Mouse (Mus musculus) liver, embryonic 13.5 days (tissue): ENCODE data around the gene Idua. TPM values are rescaled to one million over a fixed set of nuclear protein-coding genes. Genes with fewer than 3 reads are reported as not detected.

ENCODE experiments used
- ATAC-seq: fragments of 200-750 bp; cut with Nextera tagmentation; 2 replicates; pipeline ENCODE4 v1.8.0; 2017; ENCODE audit warnings: low read depth, mild to moderate bottlenecking, moderate number of reproducible peaks, moderate library complexity
- DNase-seq: peaks from one replicate; pipeline ENCODE4 v3.0.0; 2022
- H3K27ac ChIP-seq: fragments of 300-500 bp; sonication (generic); 2 replicates; pipeline ENCODE4 v1.5.1; 2015; ENCODE audit warnings: moderate library complexity, mild to moderate bottlenecking, inconsistent platforms
- H3K27me3 ChIP-seq: fragments of 300-500 bp; sonication (generic); 2 replicates; pipeline ENCODE4 v1.6.1; 2015; ENCODE audit warnings: mild to moderate bottlenecking, inconsistent platforms
- H3K36me3 ChIP-seq: fragments of 300-500 bp; sonication (generic); 2 replicates; pipeline ENCODE4 v1.6.1; 2015; ENCODE audit warnings: mild to moderate bottlenecking, inconsistent platforms
- H3K4me1 ChIP-seq: fragments of 300-500 bp; sonication (generic); replicated peaks from 2 replicates; pipeline ENCODE4 v1.6.1; 2015; ENCODE audit warnings: inconsistent platforms
- H3K4me2 ChIP-seq: fragments of 300-500 bp; sonication (generic); 2 replicates; pipeline ENCODE4 v1.6.1; 2015; ENCODE audit warnings: inconsistent platforms, mild to moderate bottlenecking, moderate library complexity
- H3K4me3 ChIP-seq: fragments of 300-500 bp; sonication (generic); replicated peaks from 2 replicates; pipeline ENCODE4 v1.5.1; 2015; ENCODE audit warnings: mild to moderate bottlenecking, inconsistent platforms
- H3K9ac ChIP-seq: fragments of 300-500 bp; sonication (generic); 2 replicates; pipeline ENCODE4 v1.6.1; 2015; ENCODE audit warnings: mild to moderate bottlenecking, inconsistent platforms
- H3K9me3 ChIP-seq: fragments of 300-500 bp; sonication (generic); replicated peaks from 2 replicates; pipeline ENCODE4 v1.6.1; 2016; ENCODE audit warnings: inconsistent platforms
- WGBS: fragments of 180-500 bp; shearing (Covaris S2); methylation state at CpG from one replicate; pipeline ENCODE4 v1.1.7; 2015; ENCODE audit not compliant: insufficient replicate concordance; 5-methylcytosine and 5-hydroxymethylcytosine counted together
- polyA plus RNA-seq: library from polyadenylated mRNA; unstranded; fragments of >200 nt; fragmentation: Nextera tagmentation; extraction: Ambion mirVana; gene quantifications from 2 replicates; pipeline ENCODE4 v1.2.1, GENCODE M21; 2015

Gene Idua
- polyA plus RNA-seq, 1 experiment from 2014 or later = 3.4 TPM

- H3K9me3 ChIP-seq = no peaks in the 10 kb centered on the region
- H3K4me2 ChIP-seq = no peak overlapping the region
- no peak for DNase-seq
- H3K4me3 ChIP-seq = no peak overlapping the region
- no peaks in the 10 kb centered on the region for H3K27me3 ChIP-seq
- WGBS = 88% methylated on average over 15 of the region's 15 CpGs
- H3K9ac ChIP-seq = no peak overlapping the region
- peaks cover 60% of the 10 kb centered on the region for H3K36me3 ChIP-seq
- peaks cover 32% of the 10 kb centered on the region for H3K4me1 ChIP-seq
- no peak for ATAC-seq
- no peak overlapping the region for H3K27ac ChIP-seq
Measured at GRCm38 (mm10) chr5:108655891-108656650, 4.1 kb upstream of the Idua start.

GRCm38 (mm10) chr5:108657406-108657805, 2.7 kb upstream of the Idua start:
- Histone ChIP-seq H3K27ac (no peak overlapping the region), H3K4me3 (no peak overlapping the region), H3K36me3 (peaks cover 51% of the 10 kb centered on the region), H3K9ac (no peak overlapping the region), H3K4me2 (no peak overlapping the region), H3K9me3 (no peaks in the 10 kb centered on the region), H3K4me1 (peaks cover 35% of the 10 kb centered on the region), H3K27me3 (no peaks in the 10 kb centered on the region)
- DNase-seq = no peak
- no peak for ATAC-seq
- WGBS = 69% methylated on average over 5 of the region's 5 CpGs

GRCm38 (mm10) chr5:108658611-108659010, 1.5 kb upstream of the Idua start:
- Histone ChIP-seq H3K4me1 (peaks cover 35% of the 10 kb centered on the region), H3K4me3 (no peak overlapping the region), H3K9me3 (no peaks in the 10 kb centered on the region), H3K27me3 (no peaks in the 10 kb centered on the region), H3K36me3 (peaks cover 40% of the 10 kb centered on the region), H3K27ac (no peak overlapping the region), H3K9ac (peak overlapping the region; percentile 94; the same call in 1 of the 2 replicates), H3K4me2 (no peak overlapping the region)
- ATAC-seq (no peak), DNase-seq (no peak)
- 86% methylated on average over 1 of the region's 1 CpGs for WGBS

- Histone ChIP-seq H3K4me2 (peak overlapping the region; percentile 95), H3K36me3 (peaks cover 19% of the 10 kb centered on the region), H3K27me3 (peaks cover 5% of the 10 kb centered on the region), H3K9ac (peak overlapping the region; percentile 94), H3K4me1 (peaks cover 35% of the 10 kb centered on the region), H3K27ac (peak overlapping the region; percentile 83), H3K9me3 (no peaks in the 10 kb centered on the region), H3K4me3 (peak overlapping the region; percentile 86)
- DNase-seq = peak; percentile 93
- 13% methylated on average over 36 of the region's 36 CpGs for WGBS
- peak; percentile 99 for ATAC-seq
Measured at GRCm38 (mm10) chr5:108660632-108661268, 619 bp downstream of the Idua start.

GRCm38 (mm10) chr5:108662772-108663171, 2.6 kb downstream of the Idua start:
- DNase-seq = no peak
- Histone ChIP-seq H3K9me3 (no peaks in the 10 kb centered on the region), H3K9ac (no peak overlapping the region), H3K4me3 (no peak overlapping the region), H3K27ac (no peak overlapping the region), H3K27me3 (peaks cover 10% of the 10 kb centered on the region), H3K36me3 (peaks cover 3% of the 10 kb centered on the region), H3K4me1 (peaks cover 34% of the 10 kb centered on the region), H3K4me2 (no peak overlapping the region)
- ATAC-seq = no peak
- 67% methylated on average over 4 of the region's 4 CpGs for WGBS

GRCm38 (mm10) chr5:108665066-108665465, 4.9 kb downstream of the Idua start:
- no peak overlapping the region for H3K9ac ChIP-seq
- peaks cover 10% of the 10 kb centered on the region for H3K27me3 ChIP-seq
- peaks cover 32% of the 10 kb centered on the region for H3K4me1 ChIP-seq
- H3K36me3 ChIP-seq = no peaks in the 10 kb centered on the region
- H3K27ac ChIP-seq = no peak overlapping the region
- DNase-seq = no peak
- H3K4me3 ChIP-seq = no peak overlapping the region
- no peak overlapping the region for H3K4me2 ChIP-seq
- H3K9me3 ChIP-seq = no peaks in the 10 kb centered on the region
- no peak for ATAC-seq
- WGBS = 32% methylated on average over 3 of the region's 3 CpGs

- H3K4me3 ChIP-seq = no peak overlapping the region
- WGBS = 77% methylated on average over 2 of the region's 2 CpGs
- no peaks in the 10 kb centered on the region for H3K9me3 ChIP-seq
- DNase-seq = no peak
- ATAC-seq = no peak
- no peak overlapping the region for H3K4me2 ChIP-seq
- H3K27me3 ChIP-seq = peaks cover 10% of the 10 kb centered on the region
- no peak overlapping the region for H3K27ac ChIP-seq
- H3K4me1 ChIP-seq = peaks cover 43% of the 10 kb centered on the region
- peaks cover 13% of the 10 kb centered on the region for H3K36me3 ChIP-seq
- no peak overlapping the region for H3K9ac ChIP-seq
Measured at GRCm38 (mm10) chr5:108667370-108667769, 7.2 kb downstream of the Idua start.

GRCm38 (mm10) chr5:108668387-108668932, 8.3 kb downstream of the Idua start:
- Histone ChIP-seq H3K4me2 (peak overlapping the region; percentile 88), H3K9ac (peak overlapping the region; percentile 82), H3K4me1 (peaks cover 54% of the 10 kb centered on the region), H3K27ac (peak overlapping the region; percentile 90), H3K9me3 (no peaks in the 10 kb centered on the region), H3K27me3 (peaks cover 10% of the 10 kb centered on the region), H3K4me3 (peak overlapping the region; percentile 64), H3K36me3 (peaks cover 24% of the 10 kb centered on the region)
- no peak for ATAC-seq
- DNase-seq = no peak
- WGBS = 13% methylated on average over 3 of the region's 3 CpGs

GRCm38 (mm10) chr5:108668977-108669936, 9.1 kb downstream of the Idua start, which contains the start of gene Dgkq:
Gene Dgkq, minus strand, starts transcription at chr5:108669672.
- peak within 1 kb of the TSS; percentile 64 for H3K4me3 ChIP-seq
- WGBS = 5% methylated on average over 43 of the region's 43 CpGs
- peaks cover 10% of the 10 kb centered on the region for H3K27me3 ChIP-seq
- H3K9me3 ChIP-seq = no peaks in the 10 kb centered on the region
- H3K9ac ChIP-seq = peak within 1 kb of the TSS; percentile 82
- peak; percentile 79 for ATAC-seq
- peak within 1 kb of the TSS; percentile 90 for H3K27ac ChIP-seq
- peak within 1 kb of the TSS; percentile 88 for H3K4me2 ChIP-seq
- DNase-seq = peak; percentile 75
- H3K36me3 ChIP-seq = peaks cover 31% of the 10 kb centered on the region
- peaks cover 61% of the 10 kb centered on the region for H3K4me1 ChIP-seq

- H3K27me3 ChIP-seq = peaks cover 7% of the 10 kb centered on the region
- ATAC-seq (no peak), DNase-seq (no peak)
- H3K36me3 ChIP-seq = peaks cover 31% of the 10 kb centered on the region
- H3K9ac ChIP-seq = peak overlapping the region; percentile 82
- 69% methylated on average over 9 of the region's 9 CpGs for WGBS
- H3K4me1 ChIP-seq = peaks cover 67% of the 10 kb centered on the region
- H3K27ac ChIP-seq = peak overlapping the region; percentile 90
- H3K4me3 ChIP-seq = peak overlapping the region; percentile 64
- H3K4me2 ChIP-seq = peak overlapping the region; percentile 88
- no peaks in the 10 kb centered on the region for H3K9me3 ChIP-seq
Measured at GRCm38 (mm10) chr5:108669986-108670385, 9.9 kb downstream of the Idua start.
